Mouse (Mus musculus): ENCODE measurements around the gene Plcb2. TPM values are rescaled to one million over a fixed set of nuclear protein-coding genes. Genes with fewer than 3 reads are reported as not detected.
A peak's percentile ranks its signal among the peaks of the same experiment; 100 is the strongest.

Gene Plcb2
- total and polyA plus RNA-seq, 2 experiments from 2014 or later = 2.6 to 7.6 TPM

DNA sequence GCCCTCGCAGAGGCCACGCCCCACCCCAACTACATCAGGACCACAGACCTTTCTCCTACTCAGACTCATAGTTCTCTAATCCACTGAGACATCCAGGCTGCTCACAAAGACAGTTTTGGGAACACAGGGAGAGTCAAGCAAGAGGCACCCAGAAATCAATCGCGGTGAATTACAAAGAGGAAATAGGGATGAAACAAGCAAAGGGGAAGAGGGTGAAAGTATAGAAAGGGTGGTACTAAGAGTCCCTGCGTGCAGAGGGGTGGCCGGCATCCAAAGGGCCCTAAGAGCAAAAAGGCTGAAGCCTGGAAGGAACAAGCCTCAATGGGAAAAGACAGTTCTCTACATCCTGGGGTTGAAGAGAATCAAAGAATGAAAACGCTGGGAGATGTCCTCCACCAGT is 16.4 kb upstream of the Plcb2 start:
- Histone ChIP-seq H3K9me3 (replicated peaks; ENCODE audit: control insufficient read depth, low read length) (no peaks in the 10 kb centered on the region), H3K27ac (ENCODE audit: low read depth) (no peak overlapping the region), H3K4me3 (ENCODE audit: low read depth, low read length) (no peak overlapping the region; the same call in 1 of the 2 replicates), H3K36me3 (replicated peaks; ENCODE audit: control insufficient read depth, insufficient read depth, low read length) (peaks cover 9% of the 10 kb centered on the region), H3K4me1 (ENCODE audit: control insufficient read depth, insufficient read depth) (peaks cover 32% of the 10 kb centered on the region; the same call in 1 of the 2 replicates), H3K27me3 (ENCODE audit: control insufficient read depth, insufficient read depth, low read length) (no peaks in the 10 kb centered on the region), H3K9ac (replicated peaks; ENCODE audit: low read depth, low read length) (peak overlapping the region; percentile 97; the same call in 1 of the 2 replicates), H3K4me2 (ENCODE audit: low read depth, low read length) (peak overlapping the region; percentile 97; the same call in 1 of the 2 replicates)
- DNase-seq (ENCODE audit: low spot score) = no peak
- WGBS = 37% methylated on average over 7 of the region's 7 CpGs
- ATAC-seq (ENCODE audit: insufficient read depth, low read depth) = no peak
- TF ChIP-seq EP300 (IDR thresholded peaks at IDR 0.05; ENCODE audit: low read depth) (no peak), CTCF (IDR thresholded peaks at IDR 0.05; ENCODE audit: low read depth) (no peak)

DNA sequence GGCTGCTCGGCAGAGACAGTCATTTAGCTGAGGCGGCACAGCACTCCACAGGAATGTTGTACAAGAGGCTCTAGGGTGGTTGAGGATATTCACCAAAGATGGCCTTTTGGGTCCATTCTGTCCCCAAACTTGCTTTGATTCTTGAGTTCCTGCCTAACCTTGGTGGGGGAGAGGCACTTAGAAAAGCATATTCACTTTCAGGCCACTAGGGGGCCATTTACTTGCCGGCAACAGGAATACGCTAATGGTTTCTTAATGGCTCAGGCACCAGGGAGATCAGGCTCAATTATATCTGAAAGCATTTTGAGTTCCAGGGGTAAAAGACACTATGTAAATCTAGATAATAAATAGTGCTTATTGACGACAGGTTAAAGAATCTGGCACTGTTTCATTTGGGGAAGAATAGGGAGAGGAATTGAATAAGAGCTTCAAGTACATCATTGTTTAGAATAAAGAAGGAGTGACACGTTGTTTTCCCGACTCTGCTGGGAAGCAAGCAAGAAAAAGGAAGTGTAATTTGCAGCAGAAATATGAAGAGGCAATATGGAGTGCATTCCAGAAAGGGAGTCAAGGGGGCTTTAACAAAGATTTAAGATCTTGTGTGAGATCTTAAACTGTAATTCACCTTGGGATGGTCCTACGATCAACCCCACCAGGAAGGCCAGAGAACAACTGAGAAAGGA is 15.2 kb upstream of the Plcb2 start:
- ATAC-seq (ENCODE audit: insufficient read depth, low read depth) (no peak), DNase-seq (ENCODE audit: low spot score) (peak; percentile 80)
- no peaks in the 10 kb centered on the region for H3K27me3 ChIP-seq (ENCODE audit: control insufficient read depth, insufficient read depth, low read length)
- no peak overlapping the region for H3K9ac ChIP-seq (replicated peaks; ENCODE audit: low read depth, low read length)
- 28% methylated on average over 8 of the region's 8 CpGs for WGBS
- no peak overlapping the region for H3K4me3 ChIP-seq (ENCODE audit: low read depth, low read length)
- peaks cover 1% of the 10 kb centered on the region; the same call in 1 of the 2 replicates for H3K36me3 ChIP-seq (replicated peaks; ENCODE audit: control insufficient read depth, insufficient read depth, low read length)
- peaks cover 23% of the 10 kb centered on the region; the same call in 1 of the 2 replicates for H3K4me1 ChIP-seq (ENCODE audit: control insufficient read depth, insufficient read depth)
- H3K27ac ChIP-seq (ENCODE audit: low read depth) = no peak overlapping the region
- H3K9me3 ChIP-seq (replicated peaks; ENCODE audit: control insufficient read depth, low read length) = no peaks in the 10 kb centered on the region
- H3K4me2 ChIP-seq (ENCODE audit: low read depth, low read length) = no peak overlapping the region
- TF ChIP-seq EP300 (IDR thresholded peaks at IDR 0.05; ENCODE audit: low read depth) (no peak), CTCF (IDR thresholded peaks at IDR 0.05; ENCODE audit: low read depth) (peak; percentile 83)

DNA sequence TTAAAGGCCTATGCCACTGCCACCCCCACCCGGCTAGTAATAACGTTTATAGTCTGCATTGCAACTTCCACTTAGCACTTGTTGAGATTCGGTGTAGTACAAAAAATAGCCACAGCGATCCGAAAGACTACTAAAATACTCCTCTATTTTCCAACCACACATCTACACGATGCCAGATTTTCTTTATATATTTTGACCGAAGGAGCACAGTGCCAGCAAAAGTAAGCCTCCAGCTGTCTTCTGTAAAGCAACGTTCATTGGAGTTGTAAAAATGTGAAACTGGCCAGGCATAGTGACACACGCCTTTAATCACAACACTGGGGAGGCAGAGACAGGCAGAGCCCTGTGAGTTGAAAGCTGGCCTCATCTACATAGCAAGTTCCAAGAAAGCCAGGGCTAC is 12.9 kb upstream of the Plcb2 start:
- TF ChIP-seq EP300 (IDR thresholded peaks at IDR 0.05; ENCODE audit: low read depth) = no peak
- TF ChIP-seq CTCF (IDR thresholded peaks at IDR 0.05; ENCODE audit: low read depth) = no peak
- no peak overlapping the region for H3K4me2 ChIP-seq (ENCODE audit: low read depth, low read length)
- H3K9me3 ChIP-seq (replicated peaks; ENCODE audit: control insufficient read depth, low read length) = no peaks in the 10 kb centered on the region
- ATAC-seq (ENCODE audit: insufficient read depth, low read depth) (no peak), DNase-seq (ENCODE audit: low spot score) (no peak)
- H3K27me3 ChIP-seq (ENCODE audit: control insufficient read depth, insufficient read depth, low read length) = no peaks in the 10 kb centered on the region
- WGBS = 59% methylated on average over 9 of the region's 9 CpGs
- H3K27ac ChIP-seq (ENCODE audit: low read depth) = no peak overlapping the region
- no peak overlapping the region for H3K9ac ChIP-seq (replicated peaks; ENCODE audit: low read depth, low read length)
- H3K4me3 ChIP-seq (ENCODE audit: low read depth, low read length) = no peak overlapping the region
- no peaks in the 10 kb centered on the region for H3K36me3 ChIP-seq (replicated peaks; ENCODE audit: control insufficient read depth, insufficient read depth, low read length)
- H3K4me1 ChIP-seq (ENCODE audit: control insufficient read depth, insufficient read depth) = peaks cover 9% of the 10 kb centered on the region; the same call in 1 of the 2 replicates

DNA sequence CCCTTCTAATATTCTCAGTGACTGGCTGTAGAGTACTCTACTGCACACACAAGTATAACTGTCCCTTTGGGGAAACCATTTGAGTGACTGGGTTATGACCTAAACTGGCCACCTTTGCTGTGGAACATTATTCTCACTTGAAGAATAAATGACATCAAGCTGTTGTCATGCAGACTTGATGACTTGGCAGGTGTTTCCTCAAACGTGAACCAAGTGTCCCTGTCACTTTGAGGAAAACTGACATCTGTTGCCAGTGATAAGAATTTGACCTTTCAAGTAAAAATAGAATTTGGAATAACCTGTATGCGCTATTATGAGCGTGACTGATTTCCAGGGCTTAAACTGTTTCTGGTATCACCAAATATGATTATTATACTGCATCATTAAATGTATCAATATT is 12.1 kb upstream of the Plcb2 start:
- DNase-seq (ENCODE audit: low spot score) = no peak
- ATAC-seq (ENCODE audit: insufficient read depth, low read depth) = no peak
- Histone ChIP-seq H3K9ac (replicated peaks; ENCODE audit: low read depth, low read length) (no peak overlapping the region), H3K4me3 (ENCODE audit: low read depth, low read length) (no peak overlapping the region), H3K4me2 (ENCODE audit: low read depth, low read length) (no peak overlapping the region), H3K27me3 (ENCODE audit: control insufficient read depth, insufficient read depth, low read length) (no peaks in the 10 kb centered on the region), H3K9me3 (replicated peaks; ENCODE audit: control insufficient read depth, low read length) (no peaks in the 10 kb centered on the region), H3K27ac (ENCODE audit: low read depth) (no peak overlapping the region), H3K36me3 (replicated peaks; ENCODE audit: control insufficient read depth, insufficient read depth, low read length) (no peaks in the 10 kb centered on the region), H3K4me1 (ENCODE audit: control insufficient read depth, insufficient read depth) (peaks cover 9% of the 10 kb centered on the region; the same call in 1 of the 2 replicates)
- TF ChIP-seq CTCF (IDR thresholded peaks at IDR 0.05; ENCODE audit: low read depth) (no peak), EP300 (IDR thresholded peaks at IDR 0.05; ENCODE audit: low read depth) (no peak)
- 36% methylated on average over 3 of the region's 3 CpGs for WGBS

DNA sequence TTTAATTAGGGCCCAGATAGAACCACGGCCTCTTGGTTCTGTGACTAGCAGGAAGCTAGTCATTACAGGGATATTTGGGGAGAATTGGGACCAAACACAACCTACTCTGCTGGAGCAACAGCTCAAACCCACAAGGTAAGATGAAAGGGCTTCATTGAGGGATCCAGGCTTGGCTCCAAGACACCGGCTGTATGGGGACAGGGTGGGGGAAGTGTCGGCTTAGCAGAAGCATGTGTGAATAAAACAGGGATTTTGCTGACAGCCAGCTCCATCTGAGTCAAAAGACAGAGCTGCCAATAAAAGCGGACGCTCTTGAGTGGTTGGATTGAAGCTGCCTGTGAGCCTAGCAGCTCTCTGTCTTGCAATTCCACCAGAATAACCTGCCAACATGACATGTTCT is 5.1 kb upstream of the Plcb2 start:
- H3K4me1 ChIP-seq (ENCODE audit: control insufficient read depth, insufficient read depth) = peaks cover 15% of the 10 kb centered on the region
- no peak for ATAC-seq (ENCODE audit: insufficient read depth, low read depth)
- no peak overlapping the region for H3K4me3 ChIP-seq (ENCODE audit: low read depth, low read length)
- H3K9me3 ChIP-seq (replicated peaks; ENCODE audit: control insufficient read depth, low read length) = no peaks in the 10 kb centered on the region
- DNase-seq (ENCODE audit: low spot score) = no peak
- H3K4me2 ChIP-seq (ENCODE audit: low read depth, low read length) = no peak overlapping the region
- H3K36me3 ChIP-seq (replicated peaks; ENCODE audit: control insufficient read depth, insufficient read depth, low read length) = no peaks in the 10 kb centered on the region
- no peak overlapping the region for H3K27ac ChIP-seq (ENCODE audit: low read depth)
- H3K27me3 ChIP-seq (ENCODE audit: control insufficient read depth, insufficient read depth, low read length) = no peaks in the 10 kb centered on the region
- 38% methylated on average over 5 of the region's 5 CpGs for WGBS
- H3K9ac ChIP-seq (replicated peaks; ENCODE audit: low read depth, low read length) = no peak overlapping the region
- TF ChIP-seq EP300 (IDR thresholded peaks at IDR 0.05; ENCODE audit: low read depth) (no peak), CTCF (IDR thresholded peaks at IDR 0.05; ENCODE audit: low read depth) (no peak)

DNA sequence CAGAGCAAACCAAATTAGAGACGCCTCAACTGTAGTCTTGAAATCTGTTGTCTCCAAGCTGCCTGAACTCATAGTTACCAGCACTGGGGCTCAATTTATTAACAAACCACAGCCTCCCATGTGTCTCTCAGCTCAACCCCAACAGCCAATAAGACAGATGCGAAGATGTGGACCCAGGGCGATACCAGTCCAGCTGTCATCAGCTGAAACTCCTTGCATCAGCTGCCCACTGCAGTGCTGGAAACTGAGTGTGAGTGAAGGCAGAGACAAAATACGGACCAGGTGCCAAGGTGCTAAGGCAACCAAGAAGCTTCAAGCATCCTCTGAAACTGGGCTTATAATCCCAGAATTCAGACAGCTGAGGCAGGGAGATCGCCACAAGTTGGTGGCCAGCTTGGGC is 3.7 kb upstream of the Plcb2 start:
- H3K27me3 ChIP-seq (ENCODE audit: control insufficient read depth, insufficient read depth, low read length) = no peaks in the 10 kb centered on the region
- H3K9me3 ChIP-seq (replicated peaks; ENCODE audit: control insufficient read depth, low read length) = no peaks in the 10 kb centered on the region
- DNase-seq (ENCODE audit: low spot score) = no peak
- peaks cover 23% of the 10 kb centered on the region for H3K4me1 ChIP-seq (ENCODE audit: control insufficient read depth, insufficient read depth)
- no peak overlapping the region for H3K9ac ChIP-seq (replicated peaks; ENCODE audit: low read depth, low read length)
- no peaks in the 10 kb centered on the region for H3K36me3 ChIP-seq (replicated peaks; ENCODE audit: control insufficient read depth, insufficient read depth, low read length)
- 82% methylated on average over 5 of the region's 5 CpGs for WGBS
- TF ChIP-seq CTCF (IDR thresholded peaks at IDR 0.05; ENCODE audit: low read depth) = no peak
- TF ChIP-seq EP300 (IDR thresholded peaks at IDR 0.05; ENCODE audit: low read depth) = no peak
- H3K4me3 ChIP-seq (ENCODE audit: low read depth, low read length) = no peak overlapping the region
- H3K27ac ChIP-seq (ENCODE audit: low read depth) = no peak overlapping the region
- no peak for ATAC-seq (ENCODE audit: insufficient read depth, low read depth)
- H3K4me2 ChIP-seq (ENCODE audit: low read depth, low read length) = no peak overlapping the region

Data from heart, postnatal 0 days (tissue).